In the genomic region with DNA sequence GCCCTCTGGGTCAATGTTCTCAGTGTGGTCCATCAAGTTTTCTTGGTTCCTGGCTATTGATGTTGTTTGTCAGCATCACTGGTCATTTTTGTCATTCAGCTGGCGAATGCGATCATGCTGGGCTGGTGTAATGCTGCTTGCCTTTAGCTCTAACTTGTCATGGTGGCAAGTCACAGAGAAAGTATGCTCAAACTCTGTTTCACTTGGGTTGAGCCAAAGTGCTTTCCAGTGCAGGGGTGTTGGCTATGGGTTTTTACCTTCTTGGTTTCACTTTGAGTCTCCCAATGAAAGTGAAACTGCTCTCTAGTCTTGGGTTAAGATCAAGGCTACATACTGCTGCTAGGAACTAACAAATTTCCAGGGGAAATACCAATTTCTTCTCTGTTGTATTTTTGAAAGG, we compare ENCODE assay signal across 24 mouse cellular contexts. TPM values are rescaled to one million over a fixed set of nuclear protein-coding genes. Genes with fewer than 3 reads are reported as not detected.
DNase-seq lines count a peak whose midpoint lies in the region; ATAC-seq and TF ChIP-seq lines count a peak whose summit lies in the region.
"Had no signal": no experiment of that assay in that cellular context is flagged by ENCODE, and none has a peak within 500 bp of the region (broad histone marks: within the 10 kb centered on the region; RNA-seq: fewer than 3 reads in every experiment).

No protein-coding gene starts in this region.

- H3K27me3 ChIP-seq in liver, adult 2 months (ENCODE audit: control insufficient read depth, insufficient read depth, low read length): no peaks in the 10 kb centered on the region
- no peaks in the 10 kb centered on the region for H3K27me3 ChIP-seq in liver, embryonic 12.5 days (replicated peaks)
- no peaks in the 10 kb centered on the region for H3K27me3 ChIP-seq in heart, embryonic 10.5 days (ENCODE audit: insufficient read depth, poor library complexity, severe bottlenecking)
- H3K27me3 ChIP-seq: limb, embryonic 12.5 days; liver, embryonic 15.5 days; midbrain, embryonic 12.5 days had no signal

- WGBS in liver, adult 2 months: 97% methylated on average over 2 of the region's 2 CpGs
- WGBS in liver, embryonic 12.5 days (ENCODE audit: insufficient replicate concordance): 71% methylated on average over 2 of the region's 2 CpGs
- 78% methylated on average over 2 of the region's 2 CpGs for WGBS in heart, embryonic 10.5 days

- no peaks in the 10 kb centered on the region for H3K4me1 ChIP-seq in liver, adult 2 months (ENCODE audit: control insufficient read depth, insufficient read depth, low read length)
- H3K4me1 ChIP-seq in liver, embryonic 12.5 days: no peaks in the 10 kb centered on the region
- no peaks in the 10 kb centered on the region for H3K4me1 ChIP-seq in heart, embryonic 10.5 days
- H3K4me1 ChIP-seq: limb, embryonic 12.5 days; liver, embryonic 15.5 days; midbrain, embryonic 12.5 days had no signal

- no peaks in the 10 kb centered on the region for H3K9me3 ChIP-seq in liver, embryonic 12.5 days (replicated peaks)
- H3K9me3 ChIP-seq in heart, embryonic 10.5 days: no peaks in the 10 kb centered on the region
- H3K9me3 ChIP-seq: limb, embryonic 12.5 days; liver, embryonic 15.5 days; midbrain, embryonic 12.5 days had no signal

- H3K79me2 ChIP-seq in liver, adult 2 months (ENCODE audit: control insufficient read depth, insufficient read depth, low read length): no peaks in the 10 kb centered on the region

- no peak for ATAC-seq in liver, embryonic 12.5 days
- ATAC-seq in inflammation-experienced regulatory T-cells, adult 6 months: peak; percentile 99
- ATAC-seq in neutrophil, adult 5-6 weeks (ENCODE audit: extremely low read depth, insufficient number of reproducible peaks, low FRiP score, poor library complexity, severe bottlenecking): peak; percentile 97
- ATAC-seq: forebrain, postnatal 0 days; hindbrain, embryonic 16.5 days had no signal

- no peaks in the 10 kb centered on the region for H3K36me3 ChIP-seq in liver, adult 2 months (ENCODE audit: control insufficient read depth, insufficient read depth, low read length)
- no peaks in the 10 kb centered on the region for H3K36me3 ChIP-seq in liver, embryonic 12.5 days
- H3K36me3 ChIP-seq in heart, embryonic 10.5 days: no peaks in the 10 kb centered on the region
- H3K36me3 ChIP-seq: limb, embryonic 12.5 days; liver, embryonic 15.5 days; midbrain, embryonic 12.5 days had no signal

- no peak overlapping the region for H3K4me3 ChIP-seq in liver, adult 2 months (ENCODE audit: insufficient read depth, low read depth, low read length)
- no peak overlapping the region for H3K4me3 ChIP-seq in liver, embryonic 12.5 days
- no peak overlapping the region for H3K4me3 ChIP-seq in heart, embryonic 10.5 days
- H3K4me3 ChIP-seq: heart, adult 2 months; layer of hippocampus, adult 2 months; limb, embryonic 12.5 days; liver, embryonic 15.5 days; midbrain, embryonic 12.5 days had no signal

- TF ChIP-seq POLR2A in liver, adult 2 months (IDR thresholded peaks at IDR 0.05; ENCODE audit: extremely low read depth, insufficient read depth, low read length): no peak

- no peak overlapping the region for H3K4me2 ChIP-seq in liver, embryonic 12.5 days
- H3K4me2 ChIP-seq: limb, embryonic 12.5 days; liver, embryonic 15.5 days; midbrain, embryonic 12.5 days had no signal

- H3K27ac ChIP-seq in liver, adult 2 months (replicated peaks; ENCODE audit: insufficient read depth, low read depth, low read length): no peak overlapping the region
- H3K27ac ChIP-seq in liver, embryonic 12.5 days: no peak overlapping the region
- H3K27ac ChIP-seq in heart, embryonic 10.5 days: no peak overlapping the region
- H3K27ac ChIP-seq: heart, adult 2 months; layer of hippocampus, adult 2 months; limb, embryonic 12.5 days; liver, embryonic 15.5 days; midbrain, embryonic 12.5 days had no signal

- peak; percentile 20 for DNase-seq in liver, adult 2 months (ENCODE audit: extremely low read depth, low read depth, low spot score)
- peak; percentile 5 for DNase-seq in Muller cell, postnatal 12 days (ENCODE audit: inconsistent ontology term)
- no peak for DNase-seq in heart, embryonic 10.5 days (ENCODE audit: low spot score)
- no peak for DNase-seq in cerebellum, adult 11 months
- no peak for DNase-seq in adrenal gland, postnatal 14 days
- DNase-seq: adrenal gland, postnatal 36 days; cerebellum, adult 8-10 months; forebrain, postnatal 0 days; heart, adult 2 months; kidney, adult 18-20 months; kidney, postnatal 10 days; lung, postnatal 10 days had no signal

- no peak overlapping the region for H3K9ac ChIP-seq in liver, adult 2 months (ENCODE audit: low read depth, low read length)
- H3K9ac ChIP-seq in liver, embryonic 12.5 days: no peak overlapping the region
- H3K9ac ChIP-seq: forebrain, postnatal 0 days; limb, embryonic 12.5 days; liver, embryonic 15.5 days; midbrain, embryonic 12.5 days had no signal

- no peak for TF ChIP-seq CTCF in liver, adult 2 months (IDR thresholded peaks at IDR 0.05; ENCODE audit: low read depth, low read length)

RNA-seq across cellular contexts. Expression of a gene that starts 20.8 kb away (rescaled TPM):
- total RNA-seq in liver, adult 2 months (2014; rRNA removed): not detected in 2 replicates
- polyA plus RNA-seq in liver, adult 2 months (2012; rRNA removed): not detected in 2 replicates
- not detected in 2 replicates for polyA plus RNA-seq in liver, embryonic 12.5 days (2016; fragmentation: Nextera tagmentation; extraction: Ambion mirVana)
- not detected for polyA plus RNA-seq in inflammation-experienced regulatory T-cells, adult 6 months (2017; shearing (Covaris generic))
- total RNA-seq in neutrophil, adult 5-6 weeks (2017): not detected in 2 replicates
- polyA plus RNA-seq in heart, embryonic 10.5 days (2016; fragmentation: Nextera tagmentation; extraction: Ambion mirVana): 2.3 and 2.9 TPM in 2 replicates
- total RNA-seq in adrenal gland, postnatal 14 days (2021): not detected in 2 replicates
- total RNA-seq: adrenal gland, postnatal 36 days; forebrain, postnatal 0 days; gastrocnemius, adult 8-10 months; layer of hippocampus, adult 2 months; left cerebral cortex, adult 8-10 months had no signal
- polyA plus RNA-seq: C2C12; forebrain, postnatal 0 days; liver, embryonic 15.5 days; midbrain, embryonic 12.5 days had no signal

RNA-seq across cellular contexts. Expression of a gene that starts 39.4 kb away (rescaled TPM):
- 26.5 and 27.4 TPM in 2 replicates for total RNA-seq in liver, adult 2 months (2014; rRNA removed)
- 11.8 and 14.5 TPM in 2 replicates for polyA plus RNA-seq in liver, adult 2 months (2012; rRNA removed)
- 21.6 and 22.1 TPM in 2 replicates for polyA plus RNA-seq in liver, embryonic 12.5 days (2016; fragmentation: Nextera tagmentation; extraction: Ambion mirVana)
- polyA plus RNA-seq in inflammation-experienced regulatory T-cells, adult 6 months (2017; shearing (Covaris generic)): 10 to 100 TPM; 30.2 to 37.0 (median 35.4) TPM
- 150 and 156 TPM in 2 replicates for total RNA-seq in neutrophil, adult 5-6 weeks (2017)
- polyA plus RNA-seq in heart, embryonic 10.5 days (2016; fragmentation: Nextera tagmentation; extraction: Ambion mirVana): 43.4 and 45.8 TPM in 2 replicates
- 91.1 and 95.5 TPM in 2 replicates for total RNA-seq in adrenal gland, postnatal 14 days (2021)

RNA-seq across cellular contexts. Expression of a gene that starts 41.9 kb away (rescaled TPM):
- total RNA-seq in liver, adult 2 months (2014; rRNA removed): not detected in 2 replicates
- not detected in 2 replicates for polyA plus RNA-seq in liver, adult 2 months (2012; rRNA removed)
- not detected in 2 replicates for polyA plus RNA-seq in liver, embryonic 12.5 days (2016; fragmentation: Nextera tagmentation; extraction: Ambion mirVana)
- polyA plus RNA-seq in inflammation-experienced regulatory T-cells, adult 6 months (2017; shearing (Covaris generic)): not detected
- total RNA-seq in neutrophil, adult 5-6 weeks (2017): 0.47 TPM in 1 of 2 replicates, not detected in the other
- polyA plus RNA-seq in heart, embryonic 10.5 days (2016; fragmentation: Nextera tagmentation; extraction: Ambion mirVana): 0.10 TPM in 1 of 2 replicates, not detected in the other
- total RNA-seq in adrenal gland, postnatal 14 days (2021): not detected in 2 replicates
- total RNA-seq: adrenal gland, postnatal 36 days; forebrain, postnatal 0 days; heart, adult 2 months; layer of hippocampus, adult 2 months; left cerebral cortex, adult 8-10 months had no signal
- polyA plus RNA-seq: C2C12; forebrain, postnatal 0 days; heart, postnatal 0 days; hindbrain, embryonic 16.5 days; limb, embryonic 12.5 days; liver, embryonic 15.5 days; midbrain, embryonic 12.5 days had no signal

Comparison
In these comparisons a context has a peak if more than half of its experiments do, and no peak if none do; other contexts are left out.
1. DNase-seq: peak in liver, adult 2 months (single experiment) and Muller cell, postnatal 12 days (single experiment); none in heart, embryonic 10.5 days (single experiment), cerebellum, adult 11 months (single experiment) and adrenal gland, postnatal 14 days (single experiment).